Mouse (Mus musculus) liver, embryonic 14.5 days (tissue): ENCODE results near the gene Tmf1.

ENCODE experiments used
- CTCF ChIP-seq: IDR thresholded peaks from 2 replicates; pipeline ENCODE4 v1.5.1; 2016; ENCODE audit warnings: antibody characterized with exemption, low read depth, control low read depth
- EP300 ChIP-seq: IDR thresholded peaks from 2 replicates; pipeline ENCODE4 v1.6.1; 2016; ENCODE audit warnings: antibody characterized with exemption, low read depth

DNA sequence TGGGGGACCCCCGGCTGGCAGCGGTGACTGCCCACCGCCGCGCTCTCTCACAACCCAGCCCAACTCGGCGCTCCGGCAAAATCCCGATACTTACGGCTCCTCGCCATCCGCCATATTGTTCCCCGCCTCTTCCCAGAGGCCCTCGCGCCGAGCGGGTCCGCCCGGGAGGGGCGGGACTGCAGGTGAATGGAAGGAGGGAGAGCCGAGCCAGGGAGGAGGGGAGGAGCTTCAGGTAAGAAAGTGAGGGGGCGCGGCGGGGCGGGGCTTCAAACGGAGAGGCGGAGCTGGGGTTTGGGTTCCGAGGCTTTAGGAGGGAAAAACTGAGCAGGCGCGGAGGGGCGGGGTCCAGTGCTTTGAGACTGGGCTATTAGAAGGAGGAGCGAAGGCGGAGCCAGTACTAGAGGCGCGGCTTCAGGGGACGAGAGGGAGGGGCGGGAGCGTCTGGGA lies 26.5 kb upstream of the Tmf1 start, which contains the start of gene Uba3:
- TF ChIP-seq CTCF (no peak), EP300 (no peak)
